Mouse (Mus musculus) adrenal gland, postnatal 10 days (tissue): ENCODE results near the gene Pdcd1lg2. TPM values are rescaled to one million over a fixed set of nuclear protein-coding genes. Genes with fewer than 3 reads are reported as not detected.

Source experiments
- DNase-seq: peaks from one replicate; pipeline ENCODE4 v3.0.0; 2021; ENCODE audit warnings: mixed read lengths
- long read RNA-seq, 2 experiments: library from polyadenylated mRNA; stranded (forward); transcript quantifications; one replicate each; pipeline ENCODE4 v2.0.0; 2021
- total RNA-seq, 2 experiments: library from RNA; stranded (reverse); gene quantifications; 2 replicates each; pipeline ENCODE4 v1.2.3; 2021

Gene Pdcd1lg2
- not detected for total RNA-seq
- long read RNA-seq, experiment 1 = 0 reads
- long read RNA-seq, experiment 2 = 0 reads

GRCm38 (mm10) chr19:29410619-29411018 is at the start of gene Pdcd1lg2:
Pdcd1lg2 (plus strand) TSS chr19:29410919.
- DNase-seq = no peak

- peak; percentile 93 for DNase-seq
Measured at GRCm38 (mm10) chr19:29361468-29362130, 49.1 kb upstream of the Pdcd1lg2 start.

DNA sequence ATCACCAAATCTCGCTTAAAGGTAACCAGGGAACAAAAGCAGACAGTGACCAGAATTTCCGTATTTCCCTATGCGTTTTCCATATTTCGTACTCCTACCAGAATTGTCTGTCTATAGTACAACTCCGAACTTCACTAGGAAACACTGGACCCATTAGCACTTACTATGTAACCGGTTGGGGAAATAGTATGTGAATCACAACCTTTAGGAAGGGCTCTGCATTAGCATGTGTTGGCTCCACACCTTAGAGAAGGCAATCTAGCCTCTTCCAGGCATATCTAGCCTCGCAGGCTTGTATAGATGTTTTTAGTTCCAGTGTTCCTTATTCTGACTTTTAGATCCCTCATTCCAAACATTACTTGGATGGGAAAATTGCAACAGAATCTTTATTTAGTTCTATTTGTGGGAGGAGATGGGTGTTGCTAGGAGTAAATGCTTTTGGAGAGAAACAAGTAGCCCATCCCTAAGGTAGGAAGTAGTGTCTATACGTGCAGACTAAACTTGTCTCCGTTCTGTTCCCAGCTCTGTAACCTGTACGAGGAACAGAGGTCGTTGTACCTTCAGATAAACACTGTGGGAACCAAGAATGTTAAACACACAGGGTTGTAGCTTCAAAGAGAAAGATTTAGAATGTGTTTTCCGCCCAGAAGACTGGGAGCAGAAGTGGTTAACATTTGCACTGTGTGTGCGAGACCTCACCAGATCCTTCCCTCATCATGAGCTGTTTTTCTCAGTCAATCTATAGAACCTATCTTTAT is 48.4 kb upstream of the Pdcd1lg2 start:
- no peak for DNase-seq

DNA sequence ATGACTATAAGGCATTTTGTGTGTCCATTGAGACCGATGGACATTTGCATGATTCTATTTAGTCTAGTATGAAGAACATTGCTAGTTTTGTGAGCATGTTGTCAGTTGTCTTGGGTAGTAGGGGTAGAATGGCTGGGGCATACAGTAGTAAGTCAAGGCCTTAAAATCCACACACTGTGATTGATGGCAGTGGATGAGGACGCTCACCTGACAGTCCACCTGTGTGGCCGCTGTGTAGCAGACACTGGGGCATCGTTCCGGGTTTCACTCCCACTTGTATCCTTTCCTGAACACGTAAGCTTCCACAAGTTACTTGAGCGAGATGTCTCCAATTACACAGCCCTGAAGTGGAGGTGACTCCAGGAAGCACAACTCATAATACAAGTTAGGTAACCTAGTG is 47.2 kb upstream of the Pdcd1lg2 start:
- DNase-seq = no peak

- no peak for DNase-seq
Measured at GRCm38 (mm10) chr19:29364076-29364475, 46.6 kb upstream of the Pdcd1lg2 start.

DNA sequence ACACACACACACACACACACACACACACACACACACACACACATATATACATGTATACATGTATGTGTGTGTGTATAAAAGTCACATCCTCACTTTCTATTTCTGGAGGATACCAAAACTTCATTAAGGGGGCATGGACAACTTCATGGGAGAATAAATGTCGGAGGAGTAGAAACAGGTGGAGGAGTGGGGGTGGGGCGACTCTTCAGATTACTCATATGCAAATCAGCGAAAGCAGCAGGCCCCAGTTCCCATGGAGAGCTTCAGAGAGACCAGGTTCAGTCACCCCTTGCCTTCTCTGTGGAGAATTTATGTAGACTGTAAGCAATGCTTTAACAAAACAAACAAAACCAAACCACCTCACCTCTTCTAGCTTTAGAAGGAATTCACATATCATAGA is 45.6 kb upstream of the Pdcd1lg2 start:
- DNase-seq = no peak

- no peak for DNase-seq
Measured at GRCm38 (mm10) chr19:29366226-29366968, 44.3 kb upstream of the Pdcd1lg2 start.

DNA sequence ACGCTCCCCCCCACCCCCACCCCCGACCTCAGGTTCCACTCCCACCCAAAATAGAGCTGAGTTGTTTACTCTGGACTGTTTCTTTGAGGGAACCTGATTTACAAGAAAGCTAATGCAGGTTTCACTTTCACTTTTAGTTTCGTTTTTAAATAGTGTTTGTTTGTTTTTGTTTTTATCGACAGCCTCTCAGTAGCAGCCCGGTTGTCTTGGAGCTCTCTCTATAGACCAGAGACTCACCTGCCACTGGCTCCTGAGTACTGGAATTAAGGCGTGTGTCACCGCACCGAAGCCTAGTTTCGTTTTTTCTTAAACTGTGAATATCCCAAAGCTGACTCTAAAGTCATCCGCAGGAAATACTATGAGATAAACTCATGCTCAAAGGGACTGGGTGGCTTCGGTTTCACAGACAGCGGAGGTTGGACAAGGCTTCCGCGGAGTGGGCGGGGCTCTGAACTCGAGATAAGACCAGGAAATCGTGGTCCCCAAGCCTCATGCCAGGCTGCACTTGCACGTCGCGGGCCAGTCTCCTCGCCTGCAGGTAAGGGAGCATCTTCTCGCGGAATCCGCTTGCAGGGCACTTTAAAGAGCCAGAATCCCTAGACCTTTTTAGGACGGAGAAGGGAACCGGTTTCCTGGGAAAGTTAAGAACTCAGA is 43.6 kb upstream of the Pdcd1lg2 start, which contains the start of the genes Plgrkt and Cd274:
TSS of gene Plgrkt (minus strand) at position 422 of the 654 bp plus-strand sequence.
TSS of gene Cd274 (plus strand) at position 487 of the 654 bp plus-strand sequence.
- DNase-seq = peak; percentile 87

DNA sequence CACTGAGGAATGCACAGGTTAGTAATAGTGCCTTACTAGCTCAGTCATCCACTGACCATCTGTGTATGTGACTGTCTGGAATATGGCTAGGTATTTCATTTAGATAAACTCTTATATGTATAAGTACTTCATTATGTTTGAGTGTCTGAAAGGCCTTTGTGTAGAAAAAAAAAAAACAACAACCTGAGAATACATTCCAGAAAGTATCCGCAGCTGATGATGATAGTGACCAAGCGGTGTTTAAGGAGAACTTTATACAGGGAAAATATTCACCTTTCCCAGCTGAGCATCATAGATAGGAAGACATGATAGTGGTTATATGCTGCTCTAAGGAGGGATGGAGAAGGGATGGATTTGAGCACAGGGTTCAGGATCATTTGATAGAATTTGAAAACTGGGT is 42.7 kb upstream of the Pdcd1lg2 start:
- no peak for DNase-seq

DNA sequence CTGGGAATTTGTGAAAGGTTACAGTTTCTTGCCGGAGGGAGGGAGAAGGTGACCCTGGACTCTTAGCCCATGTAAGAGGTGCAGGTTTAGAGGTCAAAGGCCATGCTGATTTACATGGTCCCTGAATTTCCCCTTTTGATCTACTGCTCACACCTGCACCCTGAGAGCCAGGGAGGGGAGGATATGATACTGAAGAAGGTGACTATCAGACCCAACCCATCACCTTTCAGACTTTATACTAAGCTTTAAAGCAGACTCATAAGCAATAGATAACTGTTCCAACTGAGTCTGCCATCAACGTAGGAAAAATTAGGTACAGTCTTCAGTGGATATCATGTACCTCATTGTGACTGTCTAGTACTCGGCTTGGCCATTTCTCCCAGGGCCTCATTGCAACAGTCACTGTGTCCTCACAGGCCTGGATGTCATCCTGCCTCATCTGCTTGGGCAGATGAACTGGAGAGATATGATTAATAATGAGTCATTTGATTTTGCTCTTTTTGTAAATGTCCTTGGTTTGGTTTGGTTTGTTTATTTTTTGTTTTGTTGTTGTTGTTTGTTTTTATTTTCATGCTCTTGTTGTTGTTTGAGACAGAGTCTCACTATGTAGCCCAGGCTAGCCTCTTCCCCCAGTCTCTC is 41.9 kb upstream of the Pdcd1lg2 start:
- peak; percentile 24 for DNase-seq

- peak; percentile 32 for DNase-seq
Measured at GRCm38 (mm10) chr19:29370112-29370511, 40.6 kb upstream of the Pdcd1lg2 start.

GRCm38 (mm10) chr19:29370545-29371283 is 40.0 kb upstream of the Pdcd1lg2 start:
- no peak for DNase-seq

GRCm38 (mm10) chr19:29371284-29372081 is 39.2 kb upstream of the Pdcd1lg2 start:
- DNase-seq = no peak

- peak; percentile 54 for DNase-seq
Measured at GRCm38 (mm10) chr19:29372138-29372537, 38.6 kb upstream of the Pdcd1lg2 start.

GRCm38 (mm10) chr19:29372621-29373020 is 38.1 kb upstream of the Pdcd1lg2 start:
- no peak for DNase-seq

- DNase-seq = no peak
Measured at GRCm38 (mm10) chr19:29373438-29373837, 37.3 kb upstream of the Pdcd1lg2 start.

DNA sequence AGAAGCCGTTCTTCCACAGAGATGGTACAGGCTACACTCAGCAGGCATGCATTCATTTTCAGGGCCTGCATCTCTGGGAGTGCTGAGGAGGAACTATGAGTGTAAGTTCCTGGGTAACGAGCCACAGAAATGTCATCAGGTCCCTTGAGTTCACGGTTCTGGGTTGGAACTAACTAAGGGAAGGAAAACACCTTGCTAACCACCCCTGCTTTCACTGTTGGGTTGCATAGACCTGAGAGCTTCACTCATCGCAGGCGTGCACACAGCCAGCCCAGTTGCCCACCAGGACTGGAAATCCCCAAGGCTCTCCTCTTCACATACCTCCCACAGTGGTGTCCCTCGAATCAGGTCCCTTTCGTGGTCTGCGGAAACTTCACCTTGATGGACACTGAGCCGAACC is 35.8 kb upstream of the Pdcd1lg2 start:
- DNase-seq = no peak

DNA sequence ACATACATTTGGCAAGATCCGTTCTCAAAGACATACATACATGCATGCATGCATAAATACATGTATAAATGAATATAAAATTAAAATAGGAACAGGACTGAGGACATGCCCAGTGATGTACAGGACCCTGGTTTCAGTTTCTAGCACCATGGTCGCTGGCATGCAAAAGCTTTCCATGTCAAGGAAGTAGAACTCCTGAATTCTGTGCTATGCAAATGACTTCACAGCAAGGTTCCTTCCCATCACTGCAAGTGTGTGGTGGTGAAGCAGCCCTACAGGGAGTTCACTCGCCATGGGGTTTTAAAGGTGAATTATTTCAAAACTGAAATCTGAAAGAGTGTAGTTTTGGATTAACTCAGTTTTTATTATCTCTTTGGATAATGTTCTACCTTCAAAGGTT is 34.3 kb upstream of the Pdcd1lg2 start:
- no peak for DNase-seq

DNA sequence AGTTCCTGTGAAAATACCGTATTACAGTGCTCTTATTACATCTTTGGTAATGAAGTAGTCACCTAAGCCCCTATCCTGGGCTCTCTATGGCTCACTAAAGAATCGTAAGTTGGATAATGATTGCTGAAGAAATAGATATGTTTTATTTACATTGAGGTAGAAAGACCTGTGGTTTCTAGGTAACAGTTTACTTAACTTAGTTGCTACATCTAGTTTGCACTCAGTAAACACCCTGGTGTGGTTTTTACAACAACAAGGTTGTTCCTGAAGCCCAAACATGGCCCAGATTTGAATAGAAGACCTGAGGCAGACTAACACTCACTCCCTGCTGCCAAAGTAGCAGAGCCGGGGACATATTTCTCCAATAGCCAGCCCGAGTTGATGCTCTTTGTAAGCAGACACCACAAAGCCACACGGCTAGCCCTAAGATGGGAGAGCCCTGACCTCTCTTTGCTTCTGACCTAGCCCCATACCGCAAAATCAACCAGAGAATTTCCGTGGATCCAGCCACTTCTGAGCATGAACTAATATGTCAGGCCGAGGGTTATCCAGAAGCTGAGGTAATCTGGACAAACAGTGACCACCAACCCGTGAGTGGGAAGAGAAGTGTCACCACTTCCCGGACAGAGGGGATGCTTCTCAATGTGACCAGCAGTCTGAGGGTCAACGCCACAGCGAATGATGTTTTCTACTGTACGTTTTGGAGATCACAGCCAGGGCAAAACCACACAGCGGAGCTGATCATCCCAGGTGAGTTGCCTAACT is 30.7 kb upstream of the Pdcd1lg2 start:
- DNase-seq = no peak
